Mouse (Mus musculus) cerebellum, postnatal 36 days (tissue): Measurements from ENCODE around the gene Atp6v0b.

ENCODE experiments used
- DNase-seq, 2 experiments: peaks; one replicate each; pipeline ENCODE4 v3.0.0; 2021 to 2022; ENCODE audit warnings: mixed read lengths in 2 of 2

Atp6v0b gene

DNA sequence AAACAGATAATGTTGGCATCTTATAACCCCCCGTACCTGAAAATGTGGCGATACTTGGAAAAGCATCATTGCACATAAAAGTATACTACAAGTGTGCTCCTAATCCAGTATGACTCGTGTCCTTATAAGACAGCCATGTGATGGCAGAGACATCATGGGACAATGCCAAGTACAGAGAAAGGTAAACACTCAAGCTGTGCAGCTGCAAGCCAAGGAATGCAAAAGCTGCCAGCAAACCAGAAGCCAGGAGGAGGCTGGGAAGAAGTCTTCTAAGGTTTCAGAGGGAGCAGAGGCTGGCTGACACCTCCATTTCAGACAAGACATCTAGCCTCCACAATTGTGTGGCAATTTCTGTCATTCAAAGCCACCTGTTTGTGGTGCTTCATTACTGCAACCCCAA, 19.1 kb upstream of the Atp6v0b start:
- peak in 1 of 2 experiments; percentile 31 for DNase-seq

DNA sequence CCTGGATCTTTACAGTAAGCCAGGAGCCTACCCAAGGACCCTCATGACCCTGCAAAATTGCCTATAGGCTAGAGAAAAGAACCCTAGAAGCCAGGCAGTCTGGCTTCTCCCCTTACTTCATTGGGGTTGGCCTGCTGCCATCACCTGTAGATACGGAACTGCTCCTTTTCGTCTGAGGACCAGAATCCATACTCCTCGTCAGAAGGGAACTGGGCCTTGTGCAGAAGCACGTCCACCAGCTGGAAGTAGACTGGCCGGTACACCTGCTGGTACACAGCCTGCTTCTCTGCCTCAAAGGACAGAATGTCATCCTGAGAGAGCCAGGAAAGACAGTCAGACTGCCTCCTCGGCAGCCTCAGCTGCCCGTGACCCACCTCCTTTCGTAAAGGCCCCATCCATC, 17.6 kb upstream of the Atp6v0b start:
- DNase-seq = no peak

DNA sequence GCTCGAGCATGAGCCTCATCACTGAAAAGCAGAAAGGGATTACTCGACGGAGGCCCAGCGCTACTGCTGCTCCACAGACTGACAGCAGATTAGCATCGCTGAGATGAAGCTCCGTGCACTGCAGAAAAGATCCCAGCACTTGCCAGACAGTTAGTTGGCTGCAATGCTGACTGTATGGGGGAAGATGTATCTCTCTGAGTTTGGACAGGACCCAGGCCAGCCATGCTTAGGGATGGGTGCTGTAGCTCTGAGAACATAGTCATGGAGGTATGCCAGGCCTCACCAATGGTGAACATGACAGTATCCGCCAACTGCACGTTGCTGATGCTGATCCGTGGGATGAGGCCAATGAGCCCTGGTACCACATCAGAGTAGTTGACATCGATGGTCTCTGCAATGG, 17.0 kb upstream of the Atp6v0b start:
- DNase-seq = no peak

DNA sequence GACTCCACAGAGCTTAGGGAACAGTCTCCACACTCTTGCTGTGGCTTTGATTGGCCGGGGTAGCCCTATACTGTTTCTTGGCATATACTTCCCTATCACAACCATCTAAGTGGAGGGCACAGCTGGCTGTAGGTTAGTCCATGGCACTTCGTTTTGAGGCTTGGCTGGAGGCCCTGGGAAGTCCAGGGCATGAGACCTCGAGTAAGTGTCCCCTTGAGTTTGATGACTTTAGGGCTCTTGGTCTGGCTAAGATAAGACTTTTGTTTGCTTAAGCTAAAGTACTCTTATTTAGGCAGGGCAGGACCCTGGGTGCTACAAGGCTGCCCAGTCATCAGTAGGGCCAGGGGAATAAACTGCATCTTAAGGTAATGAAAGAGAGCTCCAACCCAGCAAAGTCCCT, 11.0 kb upstream of the Atp6v0b start:
- no peak for DNase-seq

DNA sequence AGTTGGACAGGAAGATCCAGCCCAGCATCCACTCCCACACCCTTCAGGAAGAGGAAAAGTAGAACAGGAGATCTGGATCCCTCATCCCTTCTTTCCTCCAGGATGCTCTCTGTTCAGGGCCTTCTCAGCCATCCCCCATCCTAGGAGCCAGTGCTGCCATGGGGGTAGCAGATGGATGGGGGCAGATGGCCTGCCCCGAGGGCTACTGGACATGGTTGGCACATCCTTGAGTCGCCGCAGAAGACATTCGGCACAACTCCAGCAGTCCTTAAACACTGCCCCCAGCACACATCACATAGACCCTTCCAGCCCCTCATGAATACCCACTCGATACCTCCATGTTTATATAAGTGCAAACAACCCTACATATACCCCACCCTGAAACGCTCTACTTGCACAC, 8.9 kb upstream of the Atp6v0b start:
- DNase-seq = peak; percentile 71 to 78

DNA sequence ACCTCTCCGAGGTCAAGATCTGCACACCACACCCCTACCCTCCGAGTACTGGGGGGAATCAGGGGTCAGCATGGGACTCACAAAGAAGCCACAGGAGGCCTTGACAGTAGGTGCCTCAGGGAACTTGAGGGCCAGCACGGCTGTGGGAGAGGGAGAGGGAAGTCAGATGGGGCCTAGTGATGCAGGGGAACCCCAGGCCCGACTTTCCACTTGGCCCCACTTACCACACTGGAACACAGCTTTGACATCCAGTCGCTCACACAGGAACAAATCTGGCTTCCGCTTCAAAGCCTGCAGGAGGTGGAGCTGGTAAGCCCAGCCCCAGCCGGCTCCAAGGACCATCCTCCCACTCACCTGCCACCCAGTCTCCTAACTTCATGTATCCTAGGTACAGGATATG, 8.2 kb upstream of the Atp6v0b start:
- DNase-seq = no peak

DNA sequence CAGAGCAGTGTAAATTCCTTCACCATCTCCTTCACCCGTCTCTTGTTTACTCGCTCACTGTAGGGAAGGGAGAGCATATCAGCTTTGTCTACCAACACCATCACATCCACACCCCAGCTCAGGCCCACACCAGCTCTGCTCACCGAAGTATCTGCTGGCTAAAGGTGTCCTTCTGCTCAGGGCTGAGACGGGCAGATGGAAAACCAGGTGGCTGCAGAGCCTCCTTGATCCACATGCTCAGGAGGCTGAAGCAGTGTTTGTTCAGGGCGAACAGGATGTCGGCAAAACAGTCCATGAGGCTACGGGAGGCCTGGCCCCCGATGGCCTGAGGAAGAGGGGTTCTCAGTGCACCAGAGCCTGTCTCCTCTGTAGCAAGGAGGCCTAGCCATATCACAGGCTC, 7.5 kb upstream of the Atp6v0b start:
- DNase-seq = peak in 1 of 2 experiments; percentile 57

DNA sequence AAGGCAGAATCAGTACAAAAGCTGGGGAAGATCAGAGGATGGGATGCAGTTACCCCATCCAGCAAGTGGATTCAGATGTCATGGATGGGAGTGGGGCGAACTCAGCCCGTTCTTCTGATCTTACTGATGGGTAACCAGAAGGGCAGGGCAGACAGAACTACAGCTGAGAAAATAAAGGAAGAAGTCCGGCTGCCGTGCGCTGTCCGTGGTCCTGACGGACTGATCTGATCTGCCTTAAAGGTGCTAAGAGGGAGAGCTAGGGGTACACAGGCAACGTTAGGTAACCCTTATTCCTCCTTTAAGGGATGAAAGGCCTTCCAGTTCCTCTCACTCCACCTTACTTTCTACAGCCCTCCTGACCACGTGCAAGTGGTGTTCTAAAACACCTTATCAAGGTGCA, 6.2 kb upstream of the Atp6v0b start:
- DNase-seq = no peak

DNA sequence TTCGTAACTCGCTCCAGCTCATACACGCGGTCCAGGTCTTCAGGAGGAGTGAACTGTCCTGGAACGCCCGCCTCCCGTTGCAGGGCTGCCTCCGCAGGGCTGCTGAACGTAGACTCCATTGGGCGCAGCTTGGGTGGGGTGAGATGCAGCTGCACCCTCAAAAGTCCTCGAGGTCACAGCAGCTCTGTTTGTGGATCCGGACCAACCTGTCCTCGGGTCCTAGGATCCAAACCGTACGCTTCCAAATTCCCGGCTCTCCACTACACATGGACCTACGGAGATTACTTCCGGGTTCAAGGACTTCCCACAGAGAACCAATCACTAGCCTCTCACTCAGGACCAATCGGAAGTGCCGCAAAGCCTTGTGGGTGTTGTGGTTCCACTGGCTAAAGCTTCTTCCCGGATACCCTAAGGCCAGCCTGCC, 4.6 kb upstream of the Atp6v0b start, which contains the start of gene Dph2:
Gene Dph2 (minus strand): TSS at position 295 of the 424 bp plus-strand sequence.
- DNase-seq = peak; percentile 81 to 86

DNA sequence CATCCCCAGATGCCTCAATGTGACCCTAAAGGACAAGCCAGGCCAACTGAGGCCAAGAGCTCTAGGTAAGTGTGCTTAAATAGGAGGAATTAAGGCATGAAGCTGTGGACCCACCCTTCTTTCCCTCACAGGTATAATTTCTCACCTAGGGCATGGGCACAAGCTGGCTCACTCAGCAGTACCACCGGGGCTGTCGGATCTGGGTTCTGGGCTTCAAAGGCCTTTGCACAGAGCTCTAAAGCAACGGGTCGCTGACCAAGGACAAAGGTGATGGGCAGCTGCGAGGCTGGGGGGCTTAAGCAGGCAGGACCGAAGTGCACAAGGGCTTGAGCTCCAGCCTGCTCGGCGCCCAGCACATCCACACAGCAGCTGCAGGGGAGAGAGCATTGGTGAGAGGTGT, 3.6 kb upstream of the Atp6v0b start:
- no peak for DNase-seq

DNA sequence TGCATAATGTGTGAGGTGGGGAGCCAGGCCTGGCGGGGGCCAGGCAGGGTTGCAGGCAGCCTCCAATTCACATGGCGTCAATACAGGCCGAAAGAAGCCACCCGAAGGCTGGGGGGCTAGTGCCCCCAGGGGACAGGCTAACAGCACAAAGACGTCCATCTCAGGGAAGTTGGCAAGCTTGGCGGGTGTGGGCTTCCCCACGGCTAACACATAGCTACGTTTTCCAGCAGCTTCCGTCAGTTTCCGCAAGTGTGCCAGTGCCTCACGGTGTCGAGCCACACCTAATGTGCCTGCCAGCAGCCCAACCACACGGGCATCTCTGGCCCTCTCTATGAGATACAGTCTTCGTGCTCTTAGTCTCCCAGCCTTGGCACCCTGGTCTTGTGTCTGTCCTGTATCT, 2.9 kb upstream of the Atp6v0b start:
- DNase-seq = no peak

DNA sequence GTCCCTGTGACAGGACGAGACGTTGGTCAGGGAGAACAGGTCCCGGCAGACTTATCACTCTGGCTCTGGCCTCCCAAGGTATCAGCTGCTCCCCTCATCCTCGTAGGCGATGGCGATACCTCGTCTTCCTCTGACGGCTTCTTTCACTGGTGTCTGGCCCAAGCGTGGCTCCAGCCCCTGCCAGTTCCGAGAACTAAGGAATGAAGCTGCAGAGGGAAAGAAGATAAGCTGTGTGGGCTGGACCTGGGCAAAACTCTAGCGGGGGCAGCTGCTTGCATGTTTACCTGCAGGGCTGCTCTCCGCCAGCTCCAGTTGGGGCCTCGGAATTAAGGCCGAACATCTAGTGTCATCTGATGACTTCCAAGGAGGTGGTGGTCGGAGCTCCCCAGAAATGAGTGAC, 2.3 kb upstream of the Atp6v0b start:
- DNase-seq = no peak

DNA sequence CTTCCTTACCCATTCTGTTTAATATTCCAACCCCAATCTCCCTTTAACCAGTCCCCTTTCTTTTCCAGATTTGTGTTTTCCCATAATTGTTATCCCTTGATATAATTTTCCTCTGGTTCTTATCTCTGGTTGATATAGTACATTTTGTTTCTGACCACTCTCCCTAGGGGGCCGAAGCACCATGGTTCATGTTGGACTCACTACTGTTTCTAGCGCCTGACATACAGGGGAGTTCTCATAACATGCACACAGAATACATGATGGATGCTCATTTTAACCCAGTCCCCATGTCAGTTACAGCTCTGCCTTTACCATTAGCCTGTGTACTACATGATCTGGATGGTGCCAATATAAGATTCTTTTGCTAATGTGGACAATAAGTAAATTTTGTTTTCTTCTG, 787 bp upstream of the Atp6v0b start:
- DNase-seq = no peak

DNA sequence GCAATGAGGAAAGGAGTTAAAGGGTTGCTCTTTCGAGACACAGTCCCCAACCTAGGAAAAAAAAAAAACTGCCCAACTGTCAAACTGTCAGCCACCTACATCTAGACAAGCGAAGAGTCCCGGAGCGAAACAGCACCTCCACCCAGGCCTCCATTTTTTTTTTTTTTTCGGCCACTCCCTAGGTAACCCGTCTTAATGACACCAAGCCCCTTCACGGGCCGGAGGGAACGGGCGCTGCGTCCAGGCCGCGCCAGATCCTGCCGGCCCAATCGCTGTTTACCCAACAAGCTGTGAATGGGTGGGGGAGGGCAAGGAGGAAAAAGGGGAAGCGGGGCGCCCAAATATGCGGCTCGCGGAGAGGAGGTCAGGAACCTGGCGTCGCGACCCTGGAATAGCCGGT, 489 bp downstream of the Atp6v0b start:
- DNase-seq = peak in 1 of 2 experiments; percentile 30

DNA sequence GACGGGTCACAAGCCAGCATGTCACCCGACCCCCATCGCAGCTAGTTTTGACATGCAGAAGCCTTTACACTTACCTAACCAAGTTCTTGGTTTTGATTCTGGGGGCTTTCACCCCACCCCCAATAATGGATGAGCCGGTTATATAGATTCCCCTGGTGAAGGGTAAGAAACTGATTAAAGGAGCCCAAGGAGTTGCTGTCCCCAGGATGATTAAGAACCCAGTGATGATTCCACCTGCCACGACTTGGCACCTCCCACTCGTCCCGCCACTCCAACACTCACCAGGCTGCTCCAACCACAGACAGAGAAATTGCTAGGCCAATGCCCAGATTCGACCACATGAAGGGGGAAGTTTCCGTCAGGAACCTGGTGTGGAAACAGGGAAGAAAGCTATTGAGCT, 1.1 kb downstream of the Atp6v0b start:
- DNase-seq = no peak

DNA sequence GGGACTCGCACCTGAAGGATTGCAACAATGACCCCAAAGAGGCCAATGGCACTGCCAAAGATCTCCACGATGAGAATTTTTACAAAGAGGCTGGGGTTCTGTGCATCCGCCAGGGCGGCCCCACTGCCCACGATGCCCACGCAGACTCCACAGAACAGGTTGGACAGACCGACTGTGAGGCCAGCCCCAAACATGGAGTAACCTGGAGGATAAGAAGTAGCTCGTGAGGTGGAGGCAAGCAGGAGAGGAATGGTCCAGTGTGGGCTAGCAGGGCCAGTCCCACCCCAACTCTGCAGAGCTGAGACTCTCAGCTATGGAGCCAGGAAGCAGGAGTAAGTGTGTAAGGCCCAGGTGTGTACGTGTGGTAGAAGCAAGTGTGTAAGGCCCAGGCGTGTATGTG, 2.0 kb downstream of the Atp6v0b start:
- no peak for DNase-seq

DNA sequence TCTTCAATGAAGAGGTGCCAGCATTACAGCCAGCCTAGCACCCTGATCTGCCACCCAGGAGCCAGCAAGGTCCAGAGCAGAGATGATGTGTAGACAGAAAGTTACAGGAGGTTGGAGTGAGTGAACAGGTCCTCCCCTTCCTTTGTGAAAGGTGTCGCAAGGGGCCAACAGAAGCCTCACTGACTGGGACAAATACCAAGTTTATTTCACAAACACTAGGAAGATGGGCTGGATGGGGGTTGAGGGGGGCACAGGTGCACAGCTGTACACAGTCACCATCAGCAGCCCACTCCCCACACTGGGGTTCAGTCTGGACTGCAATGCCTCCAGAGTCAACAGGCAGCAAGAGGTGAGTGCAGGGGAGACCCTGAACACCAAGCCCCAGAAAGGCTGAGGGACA, 3.0 kb downstream of the Atp6v0b start:
- DNase-seq = no peak

DNA sequence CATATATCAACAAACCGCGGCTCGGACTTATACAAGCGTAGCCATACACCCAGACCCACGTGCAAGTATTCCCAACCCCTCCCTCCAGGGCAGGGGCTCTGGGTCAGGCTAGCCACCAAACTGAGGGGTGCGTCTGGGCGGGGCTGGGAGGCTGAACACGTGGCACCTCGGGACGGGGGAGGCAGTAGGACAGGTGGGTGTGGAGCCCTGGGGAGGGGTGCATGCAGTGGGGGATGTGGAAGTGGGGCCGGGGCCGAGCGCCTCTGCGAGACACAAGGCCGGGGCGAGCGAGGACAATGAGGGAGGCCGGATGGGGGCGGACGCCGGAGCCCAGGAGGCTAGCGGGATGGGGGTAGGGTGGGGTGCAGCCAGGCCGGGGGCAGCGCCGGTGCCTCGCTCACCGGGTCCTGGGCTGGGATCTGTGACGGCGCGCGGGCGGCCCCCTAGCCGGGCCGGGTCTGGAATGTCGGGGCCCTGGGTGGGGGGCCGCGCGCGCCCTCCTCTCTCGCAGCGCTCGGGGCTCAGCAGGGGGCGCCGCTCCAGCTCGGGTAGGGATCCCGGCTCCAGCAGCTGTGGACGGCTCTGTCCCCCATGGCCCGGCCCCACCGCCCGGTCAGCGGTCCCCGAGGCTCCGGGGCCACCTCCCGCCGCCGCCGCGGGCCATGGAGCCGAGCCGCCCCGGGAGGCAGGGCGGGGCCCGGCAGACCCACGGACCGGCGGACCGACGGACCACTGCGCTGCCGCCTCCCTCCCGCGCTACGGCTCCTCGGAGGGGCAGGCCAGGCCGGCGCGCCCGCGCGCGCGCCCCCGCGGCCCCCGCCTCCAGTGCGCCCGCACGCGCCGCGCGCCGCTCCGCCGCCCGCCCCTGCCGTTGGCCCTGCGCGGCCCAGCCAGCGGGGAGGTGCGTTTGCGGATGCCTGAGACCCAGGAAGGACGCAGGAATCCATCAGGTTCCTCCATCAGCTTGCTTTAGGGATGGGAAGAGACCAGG, 4.1 kb downstream of the Atp6v0b start, which contains the start of gene B4galt2:
Gene B4galt2 (minus strand): TSS at position 787 of the 991 bp plus-strand sequence.
- peak; percentile 56 to 74 for DNase-seq

DNA sequence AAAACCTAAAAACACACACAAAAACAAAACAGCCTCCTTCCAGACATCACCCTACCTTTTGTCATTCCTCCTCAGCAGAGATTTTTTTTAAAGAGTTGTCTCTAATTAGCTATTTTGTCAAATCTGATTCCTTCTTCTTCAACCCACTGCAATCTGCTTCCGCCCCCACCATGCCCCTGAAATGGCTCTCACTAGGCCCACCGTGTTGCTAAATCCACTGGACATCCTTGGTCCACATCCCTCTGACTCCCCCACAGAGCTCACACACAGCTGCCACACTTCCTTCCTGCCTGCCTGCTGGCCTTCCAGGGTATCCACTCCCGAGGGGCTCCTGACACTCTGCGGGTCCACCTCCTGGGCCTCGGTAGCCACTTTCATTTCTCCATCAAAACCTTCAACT, 8.4 kb downstream of the Atp6v0b start:
- DNase-seq = no peak

DNA sequence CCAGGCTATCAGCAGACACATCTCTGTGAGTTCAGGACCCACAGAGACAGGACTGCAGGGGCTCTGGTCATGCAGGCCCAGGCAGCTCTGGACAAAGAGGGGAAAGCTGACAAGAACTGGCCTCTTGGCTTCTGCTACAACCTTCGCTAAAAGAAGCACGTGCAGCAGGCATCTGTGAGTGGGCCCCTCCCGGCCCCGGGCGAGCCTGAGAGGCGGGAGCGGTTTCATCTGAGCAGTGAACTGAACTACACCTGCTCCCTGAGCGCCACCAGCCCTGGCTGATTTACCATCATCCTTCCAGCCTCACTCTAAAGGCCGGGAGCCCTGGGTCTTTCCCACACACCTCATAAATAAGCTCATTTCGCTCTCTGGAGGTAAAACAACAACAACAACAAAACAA, 8.8 kb downstream of the Atp6v0b start:
- DNase-seq = no peak

DNA sequence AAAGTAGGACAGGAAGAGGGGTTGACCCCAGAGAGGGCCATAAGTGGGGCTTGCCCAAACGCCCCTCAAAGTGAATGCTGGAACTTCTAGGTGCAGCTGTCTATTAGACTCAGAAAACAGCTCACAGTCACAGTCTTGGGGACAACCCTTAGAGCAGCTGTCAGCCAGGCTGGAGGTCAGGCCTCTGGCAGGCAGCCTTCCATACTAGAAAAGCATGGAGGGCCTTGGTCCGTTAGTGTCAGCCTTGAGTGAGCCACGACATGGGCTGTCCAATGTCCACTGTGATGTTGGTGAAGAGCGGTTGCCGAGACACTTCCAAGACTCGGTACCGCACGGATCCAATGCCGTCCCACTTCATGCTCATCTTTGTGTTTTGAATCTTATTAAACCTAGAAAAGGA, 13.5 kb downstream of the Atp6v0b start:
- no peak for DNase-seq

DNA sequence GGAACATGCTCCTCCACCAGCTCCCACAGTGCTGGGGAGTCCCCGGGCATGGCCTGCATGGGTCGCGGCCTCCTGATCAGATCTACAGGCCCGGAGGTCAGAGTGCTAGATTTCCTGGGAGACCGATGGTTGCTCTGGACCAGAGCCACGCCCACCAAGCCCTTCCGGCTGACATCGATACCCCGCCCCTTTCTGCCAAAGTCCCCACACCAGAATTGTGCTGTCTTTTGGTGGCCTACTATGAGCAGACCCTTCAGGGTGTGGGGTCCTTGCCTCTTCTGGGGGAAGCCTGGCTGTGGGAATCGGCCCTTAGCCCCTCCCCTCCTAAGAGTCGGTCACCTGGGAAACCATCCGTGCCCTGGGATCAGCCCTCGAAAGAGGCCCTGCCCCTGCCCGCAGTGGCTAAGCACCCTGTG, 14.7 kb downstream of the Atp6v0b start, which contains the start of gene Ccdc24:
Gene Ccdc24 (minus strand): TSS at position 87 of the 416 bp plus-strand sequence.
- no peak for DNase-seq

DNA sequence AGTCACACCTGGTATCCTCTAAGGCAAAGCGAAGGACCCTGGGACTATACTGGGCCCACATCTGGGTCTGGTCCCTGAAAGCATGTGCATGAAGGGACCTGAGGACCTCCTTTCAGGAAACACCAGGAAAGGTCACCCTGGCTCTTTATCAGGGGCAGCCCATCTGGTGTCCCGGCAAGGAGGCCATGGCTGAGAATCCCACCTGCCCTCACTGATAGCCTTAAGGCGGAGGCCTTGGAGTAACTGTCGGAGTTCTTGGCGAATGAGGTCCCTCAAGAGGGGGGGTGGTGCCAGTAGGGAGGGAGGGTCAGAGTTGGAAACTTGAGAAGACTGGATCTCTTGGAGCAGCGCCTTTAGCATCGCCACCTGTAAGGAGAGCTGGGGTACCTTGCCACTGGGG, 15.3 kb downstream of the Atp6v0b start:
- no peak for DNase-seq

DNA sequence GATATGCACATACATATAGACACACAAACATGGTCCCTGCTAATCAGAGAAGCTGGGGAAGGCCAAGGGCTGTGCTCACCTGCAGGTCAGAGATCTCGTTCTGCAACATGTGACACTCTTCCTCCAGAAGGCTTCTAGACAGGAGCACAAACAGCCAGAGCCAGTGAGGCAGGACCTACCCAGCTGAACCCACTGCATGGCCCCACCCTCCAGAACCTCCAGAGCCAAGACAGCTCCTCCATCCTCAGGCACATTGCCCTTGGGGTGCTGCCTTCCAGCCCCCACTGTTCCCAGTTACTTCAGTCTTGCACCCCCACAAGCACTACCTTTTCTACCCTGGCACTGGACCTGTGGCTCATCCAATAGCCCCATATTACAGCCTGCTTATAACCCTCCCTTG, 16.7 kb downstream of the Atp6v0b start:
- no peak for DNase-seq
